Mouse (Mus musculus): ENCODE data around the gene Hoxc6. TPM values are rescaled to one million over a fixed set of nuclear protein-coding genes. Genes with fewer than 3 reads are reported as not detected.
A peak's percentile ranks its signal among the peaks of the same experiment; 100 is the strongest.

The Hoxc6 gene
- total and polyA plus RNA-seq, 3 experiments: 12.0 to 37.1 (median 27.1) TPM

DNA sequence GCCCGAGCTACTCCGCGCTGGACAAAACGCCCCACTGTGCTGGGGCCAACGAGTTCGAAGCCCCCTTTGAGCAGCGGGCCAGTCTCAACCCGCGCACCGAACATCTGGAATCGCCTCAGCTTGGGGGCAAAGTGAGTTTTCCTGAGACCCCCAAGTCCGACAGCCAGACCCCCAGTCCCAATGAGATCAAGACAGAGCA, 30.8 kb upstream of the Hoxc6 start, which contains the start of gene Hoxc5:
TSS of gene Hoxc5 (plus strand) at position 132 of the 199 bp plus-strand sequence.
- H3K36me3 ChIP-seq (replicated peaks): no peaks in the 10 kb centered on the region
- H3K9me3 ChIP-seq (replicated peaks): no peaks in the 10 kb centered on the region
- peaks cover 92% of the 10 kb centered on the region for H3K27me3 ChIP-seq (ENCODE audit: insufficient read depth, low read length)
- TF ChIP-seq TAL1 (conservative IDR thresholded peaks at IDR 0.05; ENCODE audit: low read depth, low read length) (no peak), GATA1 (IDR thresholded peaks at IDR 0.05; ENCODE audit: borderline replicate concordance, low read length) (no peak), GATA2 (IDR thresholded peaks at IDR 0.05; ENCODE audit: borderline replicate concordance, low read depth, low read length) (no peak), POLR2AphosphoS5 (IDR thresholded peaks at IDR 0.05; ENCODE audit: insufficient replicate concordance, low read depth, low read length) (no peak), CTCF (IDR thresholded peaks at IDR 0.05; ENCODE audit: low read depth, low read length) (no peak)
- H3K4me1 ChIP-seq (ENCODE audit: insufficient read depth, low read depth, low read length): peaks cover 48% of the 10 kb centered on the region
- H3K4me3 ChIP-seq (ENCODE audit: low read depth, low read length): peak within 1 kb of the TSS; percentile 65; the same call in 1 of the 2 replicates
- ATAC-seq (ENCODE audit: extremely low read depth, insufficient number of reproducible peaks, low FRiP score, poor library complexity, severe bottlenecking) (no peak), DNase-seq (ENCODE audit: low spot score) (no peak)

DNA sequence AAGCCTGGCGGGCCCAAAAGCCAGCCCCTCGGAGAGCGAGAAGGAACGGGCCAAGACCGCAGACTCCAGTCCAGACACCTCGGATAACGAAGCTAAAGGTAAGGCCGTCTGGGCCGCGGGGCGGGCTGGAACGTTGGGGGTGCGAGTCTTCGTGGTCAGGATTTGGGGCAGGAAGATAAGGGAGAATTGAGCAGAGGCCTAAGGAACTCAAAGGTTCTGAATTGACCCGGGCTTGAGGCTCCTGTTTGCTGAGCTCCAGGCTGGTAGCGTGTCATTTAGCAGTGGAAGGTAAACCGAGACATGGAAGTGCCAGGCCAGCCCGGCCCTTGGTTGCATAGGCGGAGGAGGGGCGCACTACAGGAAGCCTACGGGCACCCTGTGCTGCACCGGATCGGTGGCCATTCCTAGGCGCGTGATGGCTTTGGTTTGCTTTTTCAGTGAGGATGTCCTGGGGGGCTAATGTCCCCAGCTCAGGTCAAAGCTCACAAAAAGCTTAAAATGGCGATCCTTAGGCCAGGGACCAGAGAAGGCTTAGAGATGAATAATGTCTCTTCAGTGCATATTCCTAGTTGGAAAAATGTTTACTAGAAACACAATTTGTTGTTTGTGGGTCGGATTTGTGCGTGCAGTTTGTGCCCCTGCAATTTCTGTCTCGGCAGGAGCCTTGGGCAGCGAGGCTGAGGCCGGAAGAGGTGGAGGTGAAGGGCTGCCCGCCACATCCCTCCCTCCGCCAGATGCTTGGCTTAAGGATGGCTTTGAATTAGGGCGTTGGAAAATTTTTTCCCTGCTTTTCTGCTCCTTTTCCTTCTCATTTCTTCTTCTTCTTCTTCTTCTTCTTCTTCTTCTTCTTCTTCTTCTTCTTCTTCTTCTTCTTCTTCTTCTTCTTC, 30.3 kb upstream of the Hoxc6 start:
- TF ChIP-seq POLR2AphosphoS5 (IDR thresholded peaks at IDR 0.05; ENCODE audit: insufficient replicate concordance, low read depth, low read length) (no peak), CTCF (IDR thresholded peaks at IDR 0.05; ENCODE audit: low read depth, low read length) (no peak), TAL1 (conservative IDR thresholded peaks at IDR 0.05; ENCODE audit: low read depth, low read length) (no peak), GATA2 (IDR thresholded peaks at IDR 0.05; ENCODE audit: borderline replicate concordance, low read depth, low read length) (no peak), GATA1 (IDR thresholded peaks at IDR 0.05; ENCODE audit: borderline replicate concordance, low read length) (no peak)
- H3K4me1 ChIP-seq (ENCODE audit: insufficient read depth, low read depth, low read length): peaks cover 47% of the 10 kb centered on the region
- no peak for ATAC-seq (ENCODE audit: extremely low read depth, insufficient number of reproducible peaks, low FRiP score, poor library complexity, severe bottlenecking)
- no peak for DNase-seq (ENCODE audit: low spot score)
- no peaks in the 10 kb centered on the region for H3K36me3 ChIP-seq (replicated peaks)
- H3K9me3 ChIP-seq (replicated peaks): no peaks in the 10 kb centered on the region
- peaks cover 92% of the 10 kb centered on the region for H3K27me3 ChIP-seq (ENCODE audit: insufficient read depth, low read length)
- peak overlapping the region; percentile 65; the same call in 1 of the 2 replicates for H3K4me3 ChIP-seq (ENCODE audit: low read depth, low read length)

DNA sequence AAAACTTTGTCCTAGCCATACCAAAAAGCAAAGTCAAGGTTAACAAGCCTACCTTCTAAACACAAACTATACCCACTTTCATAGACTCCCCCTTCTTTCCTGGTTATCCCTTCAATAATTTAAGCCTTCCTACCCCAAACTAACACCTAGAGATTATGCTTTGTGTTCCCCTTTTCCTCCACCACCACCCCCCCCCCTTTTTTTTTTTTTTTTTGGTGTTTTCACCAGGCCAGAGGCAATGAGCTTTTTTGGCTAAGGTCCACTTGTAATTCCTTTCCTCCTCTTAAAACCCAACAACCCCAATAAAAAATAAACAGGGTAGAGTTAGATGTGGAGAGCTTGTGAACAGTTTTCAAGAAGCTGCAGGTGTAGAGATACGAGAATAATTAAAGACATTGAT, 28.8 kb upstream of the Hoxc6 start:
- Histone ChIP-seq H3K36me3 (replicated peaks) (no peaks in the 10 kb centered on the region), H3K4me1 (ENCODE audit: insufficient read depth, low read depth, low read length) (peaks cover 39% of the 10 kb centered on the region), H3K9me3 (replicated peaks) (no peaks in the 10 kb centered on the region), H3K4me3 (ENCODE audit: low read depth, low read length) (no peak overlapping the region), H3K27me3 (ENCODE audit: insufficient read depth, low read length) (peaks cover 92% of the 10 kb centered on the region)
- no peak for ATAC-seq (ENCODE audit: extremely low read depth, insufficient number of reproducible peaks, low FRiP score, poor library complexity, severe bottlenecking)
- TF ChIP-seq CTCF (IDR thresholded peaks at IDR 0.05; ENCODE audit: low read depth, low read length) (no peak), POLR2AphosphoS5 (IDR thresholded peaks at IDR 0.05; ENCODE audit: insufficient replicate concordance, low read depth, low read length) (no peak), GATA2 (IDR thresholded peaks at IDR 0.05; ENCODE audit: borderline replicate concordance, low read depth, low read length) (no peak), TAL1 (conservative IDR thresholded peaks at IDR 0.05; ENCODE audit: low read depth, low read length) (no peak), GATA1 (IDR thresholded peaks at IDR 0.05; ENCODE audit: borderline replicate concordance, low read length) (no peak)
- DNase-seq (ENCODE audit: low spot score): no peak

DNA sequence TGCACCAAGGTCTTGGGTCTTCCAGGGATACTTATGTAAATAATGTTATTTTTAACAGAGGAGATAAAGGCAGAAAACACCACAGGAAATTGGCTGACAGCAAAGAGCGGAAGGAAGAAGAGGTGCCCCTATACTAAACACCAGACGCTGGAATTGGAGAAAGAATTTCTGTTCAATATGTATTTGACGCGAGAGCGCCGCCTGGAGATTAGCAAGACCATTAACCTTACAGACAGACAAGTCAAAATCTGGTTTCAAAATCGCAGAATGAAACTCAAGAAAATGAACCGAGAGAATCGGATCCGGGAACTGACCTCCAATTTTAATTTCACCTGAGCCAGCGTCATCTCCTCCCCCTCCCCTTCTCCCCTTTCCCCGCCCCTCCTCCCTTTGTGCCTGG, 27.3 kb upstream of the Hoxc6 start:
- TF ChIP-seq GATA1 (IDR thresholded peaks at IDR 0.05; ENCODE audit: borderline replicate concordance, low read length) (no peak), GATA2 (IDR thresholded peaks at IDR 0.05; ENCODE audit: borderline replicate concordance, low read depth, low read length) (no peak), CTCF (IDR thresholded peaks at IDR 0.05; ENCODE audit: low read depth, low read length) (no peak), TAL1 (conservative IDR thresholded peaks at IDR 0.05; ENCODE audit: low read depth, low read length) (no peak), POLR2AphosphoS5 (IDR thresholded peaks at IDR 0.05; ENCODE audit: insufficient replicate concordance, low read depth, low read length) (no peak)
- Histone ChIP-seq H3K9me3 (replicated peaks) (no peaks in the 10 kb centered on the region), H3K36me3 (replicated peaks) (no peaks in the 10 kb centered on the region), H3K27me3 (ENCODE audit: insufficient read depth, low read length) (peaks cover 90% of the 10 kb centered on the region), H3K4me3 (ENCODE audit: low read depth, low read length) (no peak overlapping the region), H3K4me1 (ENCODE audit: insufficient read depth, low read depth, low read length) (peaks cover 42% of the 10 kb centered on the region)
- no peak for DNase-seq (ENCODE audit: low spot score)
- no peak for ATAC-seq (ENCODE audit: extremely low read depth, insufficient number of reproducible peaks, low FRiP score, poor library complexity, severe bottlenecking)

DNA sequence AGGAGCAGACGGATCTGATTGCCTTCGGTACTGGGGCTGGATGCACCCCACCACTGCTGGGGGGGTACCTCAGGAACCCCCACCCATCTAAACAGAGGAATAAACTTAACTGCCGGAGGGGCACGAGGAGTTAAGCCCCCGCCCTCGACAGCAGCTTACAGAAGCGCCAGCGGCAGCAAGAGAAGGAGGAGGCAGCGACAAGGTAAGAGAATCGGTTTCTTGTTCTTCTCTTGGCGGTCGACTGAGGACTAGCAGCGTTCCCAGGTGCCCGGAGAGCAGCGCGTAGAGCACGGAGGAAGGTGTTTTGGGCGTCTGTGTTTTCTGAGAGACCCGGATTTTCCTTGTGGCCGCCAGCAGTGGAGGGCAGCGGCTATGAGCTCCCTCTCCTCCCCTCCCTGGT, 25.8 kb upstream of the Hoxc6 start:
- Histone ChIP-seq H3K36me3 (replicated peaks) (no peaks in the 10 kb centered on the region), H3K4me1 (ENCODE audit: insufficient read depth, low read depth, low read length) (peaks cover 43% of the 10 kb centered on the region), H3K9me3 (replicated peaks) (no peaks in the 10 kb centered on the region), H3K4me3 (ENCODE audit: low read depth, low read length) (no peak overlapping the region), H3K27me3 (ENCODE audit: insufficient read depth, low read length) (peaks cover 84% of the 10 kb centered on the region)
- TF ChIP-seq CTCF (IDR thresholded peaks at IDR 0.05; ENCODE audit: low read depth, low read length) (no peak), GATA2 (IDR thresholded peaks at IDR 0.05; ENCODE audit: borderline replicate concordance, low read depth, low read length) (no peak), TAL1 (conservative IDR thresholded peaks at IDR 0.05; ENCODE audit: low read depth, low read length) (no peak), GATA1 (IDR thresholded peaks at IDR 0.05; ENCODE audit: borderline replicate concordance, low read length) (no peak), POLR2AphosphoS5 (IDR thresholded peaks at IDR 0.05; ENCODE audit: insufficient replicate concordance, low read depth, low read length) (no peak)
- no peak for DNase-seq (ENCODE audit: low spot score)
- no peak for ATAC-seq (ENCODE audit: extremely low read depth, insufficient number of reproducible peaks, low FRiP score, poor library complexity, severe bottlenecking)

DNA sequence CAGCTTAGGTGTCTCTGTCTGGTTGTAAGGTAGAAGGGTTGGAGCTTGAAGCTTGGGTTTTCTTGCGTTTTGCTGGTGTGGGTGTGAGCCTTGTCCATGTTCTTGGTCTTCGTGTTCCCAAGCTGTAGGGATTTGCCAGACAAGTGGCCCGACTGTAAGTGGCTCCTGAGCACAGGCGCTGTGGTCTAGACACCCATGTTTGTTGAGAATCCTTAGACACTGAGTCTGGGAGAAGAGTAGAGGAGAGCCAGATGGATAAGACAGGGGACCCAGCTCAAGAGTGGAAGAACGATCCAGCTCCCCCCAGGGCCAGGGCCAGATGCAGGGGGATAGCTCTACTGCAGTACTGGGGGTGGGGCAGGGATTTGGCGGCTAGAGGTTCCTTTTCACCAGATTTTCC, 25.3 kb upstream of the Hoxc6 start:
- Histone ChIP-seq H3K4me1 (ENCODE audit: insufficient read depth, low read depth, low read length) (peaks cover 43% of the 10 kb centered on the region), H3K27me3 (ENCODE audit: insufficient read depth, low read length) (peaks cover 79% of the 10 kb centered on the region)
- TF ChIP-seq POLR2AphosphoS5 (IDR thresholded peaks at IDR 0.05; ENCODE audit: insufficient replicate concordance, low read depth, low read length): no peak
- no peak for TF ChIP-seq CTCF (IDR thresholded peaks at IDR 0.05; ENCODE audit: low read depth, low read length)
- TF ChIP-seq TAL1 (conservative IDR thresholded peaks at IDR 0.05; ENCODE audit: low read depth, low read length): no peak
- TF ChIP-seq GATA1 (IDR thresholded peaks at IDR 0.05; ENCODE audit: borderline replicate concordance, low read length): no peak
- no peak for TF ChIP-seq GATA2 (IDR thresholded peaks at IDR 0.05; ENCODE audit: borderline replicate concordance, low read depth, low read length)

More for the DNA sequence above, 25.3 kb upstream of the Hoxc6 start:
- Histone ChIP-seq H3K9me3 (replicated peaks) (no peaks in the 10 kb centered on the region), H3K4me3 (ENCODE audit: low read depth, low read length) (no peak overlapping the region), H3K36me3 (replicated peaks) (no peaks in the 10 kb centered on the region)
- DNase-seq (ENCODE audit: low spot score) (no peak), ATAC-seq (ENCODE audit: extremely low read depth, insufficient number of reproducible peaks, low FRiP score, poor library complexity, severe bottlenecking) (no peak)
